Mouse (Mus musculus): ENCODE results near the gene Tstd3. TPM values are rescaled to one million over a fixed set of nuclear protein-coding genes. Genes with fewer than 3 reads are reported as not detected.
A peak's percentile ranks its signal among the peaks of the same experiment; 100 is the strongest.
"Not testable (repeated sequence)": the region's sequence is repeated elsewhere in the genome, so short reads cannot be mapped to it uniquely, and the experiment has no call there.

The Tstd3 gene
- total RNA-seq, 4 experiments from 2014 or later, result 14.1 to 22.0 (median 19.2) TPM

- no peak for DNase-seq (ENCODE audit: low spot score)
Observed at GRCm38 (mm10) chr4:21755123-21755789, 11.8 kb downstream of the Tstd3 start.

GRCm38 (mm10) chr4:21745723-21746122, 21.3 kb downstream of the Tstd3 start:
- no peak for DNase-seq (ENCODE audit: low spot score)

GRCm38 (mm10) chr4:21744142-21744541, 22.9 kb downstream of the Tstd3 start:
- DNase-seq (ENCODE audit: low spot score), result not testable (repeated sequence)

GRCm38 (mm10) chr4:21739169-21739568, 27.8 kb downstream of the Tstd3 start:
- no peak for DNase-seq (ENCODE audit: low spot score)

GRCm38 (mm10) chr4:21727615-21728165, 39.3 kb downstream of the Tstd3 start, which contains the start of gene Ccnc:
Gene Ccnc (plus strand): TSS chr4:21727701.
- DNase-seq (ENCODE audit: low spot score), result peak; percentile 94

GRCm38 (mm10) chr4:21726912-21727614, 39.9 kb downstream of the Tstd3 start:
- peak; percentile 52 for DNase-seq (ENCODE audit: low spot score)

- no peak for DNase-seq (ENCODE audit: low spot score)
Observed at GRCm38 (mm10) chr4:21722752-21723334, 44.2 kb downstream of the Tstd3 start.

GRCm38 (mm10) chr4:21712147-21712546, 54.9 kb downstream of the Tstd3 start:
- peak; percentile 61 for DNase-seq (ENCODE audit: low spot score)

Other genes starting within 250 kb of the Tstd3 start
- not detected for gene Prdm13, start 81.2 kb downstream of the Tstd3 start, total RNA-seq (2022)
- gene Ccnc, start 39.5 kb downstream of the Tstd3 start, total RNA-seq (2022), result 10 to 100 TPM; 10.3 to 13.9 (median 11.5) TPM
- gene Usp45, start 56 bp downstream of the Tstd3 start, total RNA-seq (2022), result 10 to 100 TPM; 10.9 to 14.0 (median 13.6) TPM
- gene Pnisr, start 80.4 kb upstream of the Tstd3 start, total RNA-seq (2022), result 10 to 100 TPM; 19.9 to 35.3 (median 27.3) TPM
- gene Coq3, start 112.5 kb upstream of the Tstd3 start, total RNA-seq (2022), result 10 to 100 TPM; 36.0 to 42.4 (median 38.5) TPM
- 1 to 10 TPM; 1.4 to 2.0 (median 1.6) TPM for gene Faxc, start 164.1 kb upstream of the Tstd3 start, total RNA-seq (2022)